Mouse (Mus musculus): Measurements from ENCODE around the gene Hmox1.

GRCm38 (mm10) chr8:75136256-75136655 is 42.8 kb downstream of the Hmox1 start:
- no peak for TF ChIP-seq CTCF (IDR thresholded peaks at IDR 0.05; ENCODE audit: borderline replicate concordance, control insufficient read depth, extremely low read depth, insufficient read depth, low read length, poor library complexity)
- no peak for TF ChIP-seq POLR2A (IDR thresholded peaks at IDR 0.05; ENCODE audit: control insufficient read depth, extremely low read depth, insufficient read depth, low read length, poor library complexity)

Data from thymus, adult 2 months (tissue).